In genomic region chr13:45751231-45751630, GRCm38 (mm10) we compare ENCODE assay signal across 12 mouse cellular contexts.
A peak's percentile ranks its signal among the peaks of the same experiment; 100 is the strongest.
DNase-seq lines count a peak whose midpoint lies in the region; ATAC-seq and TF ChIP-seq lines count a peak whose summit lies in the region.
"Had no signal": no experiment of that assay in that cellular context is flagged by ENCODE, and none has a peak within 500 bp of the region (broad histone marks: within the 10 kb centered on the region; RNA-seq: fewer than 3 reads in every experiment).

No protein-coding gene starts in this region.

- no peak for ATAC-seq in hindbrain, embryonic 11.5 days (ENCODE audit: low FRiP score)
- no peak for ATAC-seq in hindbrain, postnatal 0 days
- 0 out of 2 replicates have a peak, but pooled peaks have one; percentile 5 for ATAC-seq in forebrain, embryonic 14.5 days
- ATAC-seq: Patski had no signal

- H3K27me3 ChIP-seq in hindbrain, embryonic 11.5 days (ENCODE audit: control insufficient read depth, insufficient read depth, low read length): no peaks in the 10 kb centered on the region
- no peaks in the 10 kb centered on the region for H3K27me3 ChIP-seq in hindbrain, postnatal 0 days (ENCODE audit: insufficient read depth, low read length)
- no peaks in the 10 kb centered on the region for H3K27me3 ChIP-seq in forebrain, embryonic 14.5 days (replicated peaks; ENCODE audit: control insufficient read depth, insufficient read depth, low read length)
- H3K27me3 ChIP-seq: embryonic facial prominence, embryonic 12.5 days; limb, embryonic 13.5 days; Patski had no signal

- WGBS in hindbrain, embryonic 11.5 days: 74% methylated on average over 2 of the region's 2 CpGs
- WGBS in hindbrain, postnatal 0 days: 51% methylated on average over 2 of the region's 2 CpGs
- WGBS in forebrain, embryonic 14.5 days: 50% methylated on average over 2 of the region's 2 CpGs

- no peak overlapping the region for H3K4me2 ChIP-seq in hindbrain, embryonic 11.5 days (replicated peaks; ENCODE audit: low read depth, low read length)
- H3K4me2 ChIP-seq in hindbrain, postnatal 0 days (ENCODE audit: low read depth, low read length): no peak overlapping the region
- H3K4me2 ChIP-seq in forebrain, embryonic 14.5 days (ENCODE audit: low read length): no peak overlapping the region
- H3K4me2 ChIP-seq: embryonic facial prominence, embryonic 12.5 days; limb, embryonic 13.5 days had no signal

- no peak overlapping the region for H3K4me3 ChIP-seq in hindbrain, embryonic 11.5 days (ENCODE audit: low read depth, low read length)
- H3K4me3 ChIP-seq in hindbrain, postnatal 0 days (ENCODE audit: low read length): no peak overlapping the region
- H3K4me3 ChIP-seq in forebrain, embryonic 14.5 days (ENCODE audit: low read depth, low read length): no peak overlapping the region
- H3K4me3 ChIP-seq: embryonic facial prominence, embryonic 12.5 days; limb, embryonic 13.5 days had no signal

- no peaks in the 10 kb centered on the region for H3K9me3 ChIP-seq in hindbrain, embryonic 11.5 days (ENCODE audit: control insufficient read depth, low read length)
- H3K9me3 ChIP-seq in hindbrain, postnatal 0 days (ENCODE audit: low read length): no peaks in the 10 kb centered on the region
- H3K9me3 ChIP-seq in forebrain, embryonic 14.5 days (replicated peaks; ENCODE audit: control insufficient read depth, low read length): no peaks in the 10 kb centered on the region
- H3K9me3 ChIP-seq: embryonic facial prominence, embryonic 12.5 days; limb, embryonic 13.5 days had no signal

- DNase-seq in hindbrain, embryonic 11.5 days (ENCODE audit: low spot score): peak; percentile 21
- no peak for DNase-seq in hindbrain, postnatal 0 days (ENCODE audit: low spot score)
- DNase-seq in 3T3-L1 (ENCODE audit: low read depth, low spot score): peak; percentile 84
- peak; percentile 79 for DNase-seq in Muller cell, postnatal 12 days (ENCODE audit: inconsistent ontology term)
- DNase-seq in forebrain, embryonic 14.5 days (ENCODE audit: low spot score): peak; percentile 41
- DNase-seq in layer of hippocampus, postnatal 10 days (ENCODE audit: low spot score in 2 of 2): no peak
- DNase-seq in thymus, postnatal 36 days: no peak
- DNase-seq: heart, postnatal 36 days; thymus, adult 18-20 months had no signal

- no peak overlapping the region for H3K27ac ChIP-seq in hindbrain, embryonic 11.5 days (ENCODE audit: low read depth, low read length)
- no peak overlapping the region for H3K27ac ChIP-seq in hindbrain, postnatal 0 days
- no peak overlapping the region; the same call in 1 of the 2 replicates for H3K27ac ChIP-seq in forebrain, embryonic 14.5 days (ENCODE audit: low read depth, low read length)
- H3K27ac ChIP-seq: embryonic facial prominence, embryonic 12.5 days; limb, embryonic 13.5 days had no signal

- TF ChIP-seq CTCF in hindbrain, postnatal 0 days (IDR thresholded peaks at IDR 0.05; ENCODE audit: low read depth): no peak

- H3K9ac ChIP-seq in hindbrain, embryonic 11.5 days (ENCODE audit: low read depth, low read length): no peak overlapping the region
- H3K9ac ChIP-seq in hindbrain, postnatal 0 days (replicated peaks; ENCODE audit: low read length): no peak overlapping the region
- no peak overlapping the region for H3K9ac ChIP-seq in forebrain, embryonic 14.5 days (ENCODE audit: low read length)
- H3K9ac ChIP-seq: embryonic facial prominence, embryonic 12.5 days; limb, embryonic 13.5 days had no signal

- no peaks in the 10 kb centered on the region for H3K36me3 ChIP-seq in hindbrain, embryonic 11.5 days (ENCODE audit: control insufficient read depth, insufficient read depth, low read length)
- no peaks in the 10 kb centered on the region for H3K36me3 ChIP-seq in hindbrain, postnatal 0 days (ENCODE audit: insufficient read depth, low read length)
- H3K36me3 ChIP-seq in forebrain, embryonic 14.5 days (ENCODE audit: control insufficient read depth, insufficient read depth, low read length): no peaks in the 10 kb centered on the region
- H3K36me3 ChIP-seq: embryonic facial prominence, embryonic 12.5 days; limb, embryonic 13.5 days had no signal

- no peaks in the 10 kb centered on the region for H3K4me1 ChIP-seq in hindbrain, embryonic 11.5 days (replicated peaks; ENCODE audit: control insufficient read depth, insufficient read depth, low read length)
- H3K4me1 ChIP-seq in hindbrain, postnatal 0 days (ENCODE audit: insufficient read depth, low read length): no peaks in the 10 kb centered on the region
- 0 out of 2 replicates have a peak, but pooled peaks cover 4% of the 10 kb centered on the region for H3K4me1 ChIP-seq in forebrain, embryonic 14.5 days (ENCODE audit: control insufficient read depth, insufficient read depth, low read length)

Comparison
In these comparisons a context has a peak if more than half of its experiments do, and no peak if none do; other contexts are left out.
1. DNase-seq: peak in hindbrain, embryonic 11.5 days (single experiment), 3T3-L1 (single experiment), Muller cell, postnatal 12 days (single experiment) and forebrain, embryonic 14.5 days (single experiment); none in hindbrain, postnatal 0 days (single experiment), layer of hippocampus, postnatal 10 days (0 of 2) and thymus, postnatal 36 days (0 of 2).